Mouse (Mus musculus): Measurements from ENCODE around the gene Gna11. TPM values are rescaled to one million over a fixed set of nuclear protein-coding genes. Genes with fewer than 3 reads are reported as not detected.

Gene Gna11
- polyA plus RNA-seq, 1 experiment from 2014 or later: 88.6 TPM

DNA sequence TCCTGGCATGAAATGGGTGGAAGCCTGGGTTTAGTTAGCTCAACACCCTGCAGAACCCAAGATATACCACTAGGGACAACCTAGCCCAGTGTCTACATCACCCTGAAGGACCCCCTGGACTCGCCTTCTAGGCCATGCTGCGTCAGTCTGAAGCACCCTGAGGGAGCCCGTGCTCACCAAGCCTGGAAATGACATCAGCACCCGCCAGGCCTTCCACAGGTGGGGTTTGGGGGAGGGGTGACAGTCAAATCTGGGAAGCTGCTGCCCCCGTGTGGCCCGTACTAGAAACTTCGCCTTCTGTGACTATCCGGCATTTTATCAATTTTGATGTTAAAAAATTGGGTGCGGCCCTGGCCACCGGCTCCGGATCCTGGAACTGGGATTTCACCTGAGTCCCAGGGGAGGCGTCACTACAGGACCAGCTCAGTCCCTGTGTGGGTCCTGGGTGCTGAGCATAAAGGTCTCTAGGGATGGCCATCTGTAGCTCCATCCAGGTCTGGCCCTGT, 6.7 kb upstream of the Gna11 start:
- H3K27me3 ChIP-seq: no peaks in the 10 kb centered on the region
- H3K9me3 ChIP-seq (replicated peaks): no peaks in the 10 kb centered on the region
- peak overlapping the region; percentile 67 for H3K27ac ChIP-seq
- ATAC-seq (replicated peaks; ENCODE audit: low FRiP score): peak; percentile 89
- H3K4me2 ChIP-seq: peak overlapping the region; percentile 21; the same call in 1 of the 2 replicates
- H3K9ac ChIP-seq: no peak overlapping the region
- H3K36me3 ChIP-seq: no peaks in the 10 kb centered on the region
- H3K4me1 ChIP-seq: peaks cover 20% of the 10 kb centered on the region
- 4% methylated on average over 12 of the region's 12 CpGs for WGBS
- H3K4me3 ChIP-seq (replicated peaks): no peak overlapping the region

DNA sequence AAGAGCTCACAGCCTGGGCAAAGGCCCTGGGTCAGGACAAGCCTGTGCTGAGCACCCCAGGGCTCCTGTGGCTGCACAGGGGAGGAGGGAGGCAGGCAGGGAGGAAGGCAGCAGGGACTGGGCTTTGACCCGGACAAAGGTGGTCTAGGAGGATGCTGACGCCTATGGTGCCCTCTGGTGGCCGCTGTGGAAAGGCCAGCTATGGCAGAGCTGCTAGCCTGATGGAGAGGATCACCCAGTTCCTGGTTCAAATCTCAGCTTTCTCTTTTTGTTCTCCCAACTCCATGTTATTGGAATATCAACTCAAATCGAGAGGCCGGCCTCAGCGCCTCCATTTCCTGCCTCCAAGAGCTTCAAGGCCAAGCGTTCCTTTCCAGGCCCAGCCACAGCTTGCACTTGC, 5.3 kb upstream of the Gna11 start:
- Histone ChIP-seq H3K9me3 (replicated peaks) (no peaks in the 10 kb centered on the region), H3K4me1 (peaks cover 25% of the 10 kb centered on the region), H3K4me2 (no peak overlapping the region), H3K36me3 (no peaks in the 10 kb centered on the region), H3K9ac (no peak overlapping the region), H3K4me3 (replicated peaks) (no peak overlapping the region), H3K27ac (no peak overlapping the region), H3K27me3 (no peaks in the 10 kb centered on the region)
- WGBS: 19% methylated on average over 7 of the region's 7 CpGs
- no peak for ATAC-seq (replicated peaks; ENCODE audit: low FRiP score)

DNA sequence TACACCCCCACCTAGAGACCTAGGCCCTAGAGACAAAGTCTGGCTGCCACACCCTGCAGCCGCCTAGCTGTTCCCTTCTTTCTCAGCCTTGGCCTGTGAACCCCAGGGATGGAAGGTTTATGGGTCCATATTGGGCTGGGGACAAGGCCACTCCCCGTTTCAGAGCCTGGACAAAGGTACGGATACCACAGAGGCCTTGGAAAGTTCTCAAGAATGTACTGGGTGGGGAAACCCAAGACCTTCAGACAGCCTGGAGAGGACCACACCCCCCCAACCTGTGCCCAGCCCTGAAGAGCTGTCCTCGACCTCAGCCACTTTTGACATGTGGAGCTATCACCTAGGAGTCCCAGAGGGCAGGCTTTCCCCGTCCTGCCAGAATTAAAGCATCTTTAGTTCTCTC, 4.0 kb upstream of the Gna11 start:
- Histone ChIP-seq H3K9me3 (replicated peaks) (no peaks in the 10 kb centered on the region), H3K4me2 (no peak overlapping the region), H3K27me3 (no peaks in the 10 kb centered on the region), H3K27ac (no peak overlapping the region), H3K9ac (no peak overlapping the region), H3K36me3 (no peaks in the 10 kb centered on the region), H3K4me1 (peaks cover 29% of the 10 kb centered on the region), H3K4me3 (replicated peaks) (no peak overlapping the region)
- ATAC-seq (replicated peaks; ENCODE audit: low FRiP score): no peak
- 69% methylated on average over 5 of the region's 5 CpGs for WGBS

DNA sequence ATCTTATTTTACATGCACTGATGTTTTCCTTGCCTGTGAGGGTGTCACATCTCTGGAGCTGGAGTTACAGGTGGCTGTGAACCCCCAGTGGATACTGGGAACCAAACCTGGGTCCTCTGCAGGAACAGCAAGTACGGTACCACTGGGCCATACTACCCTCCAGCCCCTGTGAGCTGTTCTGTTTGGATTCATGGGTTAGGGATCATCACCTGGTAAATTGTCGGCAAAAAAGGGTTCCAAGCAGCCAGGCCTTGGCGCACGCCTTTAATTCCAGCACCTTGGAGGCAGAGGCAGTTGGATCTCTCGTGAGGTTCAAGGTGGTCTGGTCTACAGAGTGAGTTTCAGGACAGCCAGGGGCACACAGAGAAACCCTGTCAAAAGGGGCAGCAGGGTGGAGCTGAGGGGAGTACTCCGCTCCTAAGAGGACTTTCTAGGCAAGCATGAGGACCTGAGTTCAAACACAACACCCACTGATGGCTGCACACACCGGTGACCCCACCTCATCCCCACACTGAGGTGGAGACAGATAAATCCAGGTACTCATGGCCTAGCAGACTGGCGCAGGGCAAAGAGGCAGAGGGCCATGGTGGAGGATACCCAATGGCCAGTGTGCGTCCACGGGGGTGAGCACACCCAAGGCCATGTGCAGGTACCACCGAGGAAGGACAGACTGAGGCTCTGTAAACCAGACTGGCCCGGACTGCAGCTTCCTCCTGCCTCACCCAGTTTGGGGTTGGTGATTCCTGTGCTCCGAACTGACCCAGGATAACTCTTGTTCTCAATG, 2.0 kb upstream of the Gna11 start:
- no peak overlapping the region for H3K4me2 ChIP-seq
- H3K9me3 ChIP-seq (replicated peaks): no peaks in the 10 kb centered on the region
- no peaks in the 10 kb centered on the region for H3K36me3 ChIP-seq
- H3K27ac ChIP-seq: no peak overlapping the region
- 92% methylated on average over 13 of the region's 13 CpGs for WGBS
- ATAC-seq (replicated peaks; ENCODE audit: low FRiP score): no peak
- H3K27me3 ChIP-seq: no peaks in the 10 kb centered on the region
- no peak overlapping the region for H3K9ac ChIP-seq
- peaks cover 42% of the 10 kb centered on the region for H3K4me1 ChIP-seq
- no peak overlapping the region for H3K4me3 ChIP-seq (replicated peaks)

DNA sequence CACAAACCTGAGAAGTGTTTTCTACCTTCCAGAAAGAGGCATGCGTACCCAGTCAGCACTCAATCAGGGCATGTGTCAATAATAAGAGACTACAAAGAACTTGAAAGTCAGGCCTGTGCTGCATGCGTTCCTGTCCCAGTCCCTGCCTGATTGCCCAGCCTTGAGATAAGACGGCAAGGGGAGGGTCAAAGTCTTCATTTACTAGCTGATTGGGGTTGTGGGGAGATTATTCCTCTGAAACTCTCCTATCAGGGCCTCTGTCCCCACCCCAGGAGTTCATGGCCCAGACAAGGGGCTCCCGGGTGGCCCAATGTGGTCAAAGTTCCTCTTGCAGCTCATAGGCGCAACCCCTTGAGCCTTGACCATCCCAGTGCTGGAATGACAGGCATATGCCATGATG, 1.3 kb upstream of the Gna11 start:
- Histone ChIP-seq H3K9ac (no peak overlapping the region), H3K27me3 (no peaks in the 10 kb centered on the region), H3K9me3 (replicated peaks) (no peaks in the 10 kb centered on the region), H3K4me2 (no peak overlapping the region), H3K4me3 (replicated peaks) (no peak overlapping the region), H3K36me3 (no peaks in the 10 kb centered on the region), H3K27ac (no peak overlapping the region), H3K4me1 (peaks cover 42% of the 10 kb centered on the region)
- ATAC-seq (replicated peaks; ENCODE audit: low FRiP score): no peak
- WGBS: 76% methylated on average over 5 of the region's 5 CpGs

DNA sequence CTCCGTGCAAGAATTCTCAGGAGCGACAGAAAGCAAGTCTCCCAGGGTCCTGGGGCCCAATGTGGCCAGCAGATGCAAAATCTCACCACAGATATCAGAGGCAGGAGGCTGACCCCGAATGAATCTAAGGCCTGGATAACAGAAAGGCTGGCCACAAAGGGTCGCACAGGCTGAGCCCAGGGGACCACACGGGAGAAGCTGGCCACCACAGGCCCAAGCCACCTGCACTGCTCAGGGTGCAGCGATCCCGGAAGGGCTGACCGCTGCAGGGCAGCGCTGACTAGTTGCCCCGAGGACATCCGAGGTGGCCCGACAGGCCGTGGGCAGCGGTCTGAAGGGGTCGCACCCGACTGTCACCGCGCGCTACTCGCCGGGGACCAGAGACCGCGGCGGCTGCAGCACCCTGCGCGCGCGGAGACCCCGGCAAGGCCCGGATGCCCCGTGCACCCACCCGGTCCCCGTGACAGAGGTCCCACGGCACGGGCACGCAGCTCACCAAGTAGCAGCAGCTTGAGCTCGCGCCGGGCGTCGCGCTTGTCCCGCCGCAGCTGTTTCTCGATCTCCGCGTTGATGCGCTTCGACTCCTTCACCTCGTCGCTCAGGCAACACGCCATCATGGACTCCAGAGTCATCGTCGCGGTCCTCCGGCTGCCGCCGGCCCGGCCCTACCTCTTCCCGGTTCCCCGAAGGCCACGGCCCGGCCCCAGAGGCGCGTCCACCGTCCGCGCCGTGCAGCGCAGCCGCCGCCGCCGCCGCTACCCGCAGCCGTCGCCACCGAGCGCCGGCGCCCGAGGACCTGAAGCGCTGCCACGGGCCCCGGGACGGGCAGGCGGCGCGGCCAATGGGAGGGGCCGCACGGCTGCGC, 462 bp downstream of the Gna11 start:
- under 1% methylated on average over 87 of the region's 93 CpGs for WGBS
- peak overlapping the region; percentile 88 for H3K27ac ChIP-seq
- no peaks in the 10 kb centered on the region for H3K27me3 ChIP-seq
- peak overlapping the region; percentile 88 for H3K4me2 ChIP-seq
- H3K4me3 ChIP-seq (replicated peaks): peak overlapping the region; percentile 98
- ATAC-seq (replicated peaks; ENCODE audit: low FRiP score): peak; percentile 44
- H3K36me3 ChIP-seq: peaks cover 7% of the 10 kb centered on the region; the same call in 1 of the 2 replicates
- peaks cover 37% of the 10 kb centered on the region for H3K4me1 ChIP-seq
- peak overlapping the region; percentile 95 for H3K9ac ChIP-seq
- H3K9me3 ChIP-seq (replicated peaks): no peaks in the 10 kb centered on the region

DNA sequence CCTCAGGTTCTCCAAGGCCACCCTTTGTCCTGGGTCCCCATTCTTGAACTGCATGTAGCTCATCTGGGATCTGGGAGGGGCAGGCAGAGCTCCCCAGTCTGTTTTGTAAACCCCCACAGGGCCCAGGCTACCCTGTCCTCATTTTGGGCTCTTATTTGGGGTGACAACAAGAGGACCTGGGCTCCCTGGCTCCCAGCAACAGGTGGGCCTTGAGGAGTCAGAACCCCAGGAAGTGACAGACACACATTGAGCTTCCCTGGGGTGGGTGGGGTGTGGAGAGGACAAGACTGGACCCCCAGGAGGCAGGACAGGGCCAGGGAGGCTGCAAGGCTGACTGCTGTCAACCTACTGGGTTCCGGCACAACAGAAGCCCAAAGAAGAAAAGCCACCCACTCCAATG, 1.4 kb downstream of the Gna11 start:
- Histone ChIP-seq H3K9me3 (replicated peaks) (no peaks in the 10 kb centered on the region), H3K4me2 (peak overlapping the region; percentile 88), H3K4me1 (peaks cover 37% of the 10 kb centered on the region), H3K27ac (no peak overlapping the region), H3K27me3 (no peaks in the 10 kb centered on the region), H3K9ac (peak overlapping the region; percentile 95), H3K36me3 (peaks cover 15% of the 10 kb centered on the region), H3K4me3 (replicated peaks) (peak overlapping the region; percentile 98)
- 89% methylated on average over 1 of the region's 1 CpGs for WGBS
- ATAC-seq (replicated peaks; ENCODE audit: low FRiP score): no peak

DNA sequence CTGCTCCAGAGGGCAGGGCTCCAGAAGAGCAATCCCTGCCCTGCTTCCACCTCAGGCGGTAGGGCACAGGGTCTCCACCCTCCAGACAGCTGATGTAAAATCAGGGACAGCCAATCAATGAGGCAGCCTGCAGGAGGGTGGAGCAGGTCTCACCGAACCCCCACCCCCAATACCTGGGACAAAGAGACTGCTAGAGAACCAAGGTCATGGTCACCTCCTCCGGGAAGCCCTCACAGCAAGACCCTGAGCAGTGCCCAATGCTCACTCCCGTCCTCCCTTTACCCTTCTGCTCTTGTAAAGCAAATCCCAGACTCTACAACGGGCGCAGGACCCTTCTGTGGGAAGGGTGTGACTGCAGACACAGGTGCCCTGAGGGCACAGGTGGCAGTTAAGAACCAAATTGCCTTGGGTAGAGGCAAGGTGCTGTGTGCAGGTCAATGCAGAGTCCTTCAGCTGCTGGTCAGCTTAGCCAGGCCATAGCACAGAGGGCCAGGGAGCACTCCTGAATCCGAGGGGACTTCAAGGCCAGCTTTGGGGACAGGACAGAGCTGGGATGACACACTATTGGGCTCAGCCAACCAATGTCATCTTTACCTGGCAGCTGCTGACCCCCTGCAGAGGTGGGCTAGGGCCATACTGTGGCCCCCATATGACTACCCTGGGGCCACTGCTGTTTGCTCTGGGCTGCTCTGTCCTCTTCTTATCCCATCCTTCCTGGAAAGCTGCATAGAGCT, 2.1 kb downstream of the Gna11 start:
- no peaks in the 10 kb centered on the region for H3K27me3 ChIP-seq
- H3K4me3 ChIP-seq (replicated peaks): peak overlapping the region; percentile 98
- peak overlapping the region; percentile 95 for H3K9ac ChIP-seq
- H3K9me3 ChIP-seq (replicated peaks): no peaks in the 10 kb centered on the region
- peaks cover 20% of the 10 kb centered on the region for H3K36me3 ChIP-seq
- no peak overlapping the region for H3K27ac ChIP-seq
- peaks cover 37% of the 10 kb centered on the region for H3K4me1 ChIP-seq
- peak overlapping the region; percentile 88 for H3K4me2 ChIP-seq
- WGBS: 71% methylated on average over 7 of the region's 7 CpGs
- no peak for ATAC-seq (replicated peaks; ENCODE audit: low FRiP score)

DNA sequence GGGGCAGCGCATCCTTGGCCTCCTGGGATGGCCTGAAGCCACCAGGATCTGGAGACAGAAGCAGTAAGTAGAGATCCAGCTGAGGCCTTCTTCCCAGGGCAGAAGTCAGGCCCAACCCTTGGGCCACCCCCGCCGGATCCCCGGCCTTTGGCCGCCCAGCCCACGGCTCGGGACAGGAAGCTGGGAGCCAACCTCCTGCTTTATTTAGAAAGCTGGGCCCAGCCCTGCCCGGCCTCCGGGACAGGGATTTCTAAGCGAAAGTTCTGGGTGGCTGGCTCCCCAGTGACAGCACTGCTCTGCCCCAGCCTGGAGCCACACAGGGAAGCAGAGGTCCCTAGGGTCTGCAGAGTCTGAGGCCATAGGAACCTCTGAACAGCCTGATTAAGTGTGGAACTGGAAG, 3.2 kb downstream of the Gna11 start:
- Histone ChIP-seq H3K27ac (peak overlapping the region; percentile 64), H3K9ac (peak overlapping the region; percentile 95)

DNA sequence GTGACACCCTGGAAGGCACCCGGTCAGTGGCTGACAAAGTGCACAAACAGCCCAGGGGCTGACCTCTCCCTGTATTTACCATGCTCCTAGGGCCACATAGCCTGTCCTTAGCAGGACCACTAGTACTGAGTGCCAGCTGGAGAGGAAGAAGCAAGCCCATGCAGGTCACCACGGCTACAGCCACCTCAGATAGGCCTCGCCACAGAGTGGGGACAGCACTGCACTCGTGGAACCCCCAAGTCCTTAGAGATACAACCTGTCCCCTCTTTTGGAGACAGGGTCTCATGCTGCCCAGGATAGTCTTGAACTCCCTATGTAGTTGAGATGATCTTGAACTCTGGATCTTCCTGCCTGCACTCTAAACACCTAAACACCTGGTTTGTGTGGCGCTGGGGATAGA, 3.6 kb downstream of the Gna11 start:
- 0 out of 2 replicates have a peak overlapping the region, but pooled peaks have one; percentile 95 for H3K9ac ChIP-seq
- H3K27me3 ChIP-seq: no peaks in the 10 kb centered on the region
- WGBS: 81% methylated on average over 5 of the region's 5 CpGs
- H3K4me1 ChIP-seq: peaks cover 37% of the 10 kb centered on the region
- H3K9me3 ChIP-seq (replicated peaks): no peaks in the 10 kb centered on the region
- peak overlapping the region; percentile 64; the same call in 1 of the 2 replicates for H3K27ac ChIP-seq
- no peak overlapping the region for H3K4me3 ChIP-seq (replicated peaks)
- no peak for ATAC-seq (replicated peaks; ENCODE audit: low FRiP score)
- peaks cover 27% of the 10 kb centered on the region for H3K36me3 ChIP-seq
- peak overlapping the region; percentile 88; the same call in 1 of the 2 replicates for H3K4me2 ChIP-seq

More for the DNA sequence above, 3.2 kb downstream of the Gna11 start:
- ATAC-seq (replicated peaks; ENCODE audit: low FRiP score): no peak
- WGBS: 58% methylated on average over 10 of the region's 10 CpGs
- H3K4me2 ChIP-seq: peak overlapping the region; percentile 88
- H3K4me1 ChIP-seq: peaks cover 37% of the 10 kb centered on the region
- peaks cover 24% of the 10 kb centered on the region for H3K36me3 ChIP-seq
- H3K4me3 ChIP-seq (replicated peaks): no peak overlapping the region
- no peaks in the 10 kb centered on the region for H3K9me3 ChIP-seq (replicated peaks)
- H3K27me3 ChIP-seq: no peaks in the 10 kb centered on the region

DNA sequence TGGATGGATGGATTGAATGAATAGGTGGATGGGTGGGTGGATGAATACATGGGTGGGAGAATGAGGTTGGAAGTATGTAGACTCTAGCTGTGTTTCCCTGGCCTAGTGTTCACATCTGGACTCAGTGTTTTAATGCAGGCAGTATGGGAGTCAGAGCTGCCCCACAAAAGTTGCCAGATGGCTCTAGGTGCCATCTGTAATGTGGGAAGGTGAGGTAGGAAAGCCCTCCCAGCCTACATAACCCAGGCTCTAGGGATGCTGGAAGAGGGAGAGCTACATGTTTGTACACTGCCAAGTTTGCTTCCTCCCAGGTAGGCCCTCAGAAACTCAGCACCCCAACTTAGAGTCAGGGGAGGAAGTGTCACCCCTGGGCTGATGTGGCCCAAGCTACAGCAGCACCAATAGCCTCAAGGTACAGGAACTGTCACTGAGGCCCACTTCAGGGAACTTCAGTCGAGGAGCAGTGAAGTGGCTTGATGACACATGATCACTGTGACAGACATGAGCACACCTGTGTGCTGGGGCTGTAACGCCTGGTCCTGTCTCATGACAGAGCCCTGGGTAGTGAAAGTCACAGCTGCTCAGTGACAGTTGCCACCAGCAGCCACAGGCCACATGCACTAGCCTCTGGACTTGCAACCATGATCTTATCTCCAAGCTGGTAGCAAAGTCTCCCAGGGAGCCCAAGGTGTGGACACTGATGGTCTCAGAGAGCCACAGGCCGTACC, 6.5 kb downstream of the Gna11 start:
- WGBS: 79% methylated on average over 3 of the region's 3 CpGs
- Histone ChIP-seq H3K9me3 (replicated peaks) (no peaks in the 10 kb centered on the region), H3K4me1 (peaks cover 28% of the 10 kb centered on the region), H3K4me3 (replicated peaks) (no peak overlapping the region), H3K27me3 (no peaks in the 10 kb centered on the region), H3K36me3 (peaks cover 52% of the 10 kb centered on the region), H3K9ac (no peak overlapping the region), H3K4me2 (no peak overlapping the region), H3K27ac (no peak overlapping the region)
- ATAC-seq (replicated peaks; ENCODE audit: low FRiP score): no peak

All from kidney, embryonic 15.5 days (tissue).